9 mouse cellular contexts compared by ENCODE assay signal in genomic region chr7:75611261-75611950, GRCm38 (mm10).
A peak's percentile ranks its signal among the peaks of the same experiment; 100 is the strongest.
DNase-seq lines count a peak whose midpoint lies in the region; ATAC-seq and TF ChIP-seq lines count a peak whose summit lies in the region.
"Had no signal": no experiment of that assay in that cellular context is flagged by ENCODE, and none has a peak within 500 bp of the region (broad histone marks: within the 10 kb centered on the region; RNA-seq: fewer than 3 reads in every experiment).

No protein-coding gene starts in this region.

- peaks cover 17% of the 10 kb centered on the region for H3K4me1 ChIP-seq in kidney, embryonic 15.5 days
- H3K4me1 ChIP-seq in brown adipose tissue, adult 24 weeks (ENCODE audit: control insufficient read depth, insufficient read depth, insufficient read length, low read length), result peaks cover 10% of the 10 kb centered on the region
- peaks cover 38 to 51% of the 10 kb centered on the region in 2 experiments for H3K4me1 ChIP-seq in liver, embryonic 14.5 days (replicated peaks; ENCODE audit: control insufficient read depth in 2 of 2, insufficient read depth in 2 of 2, low read length in 1 of 2)
- H3K4me1 ChIP-seq: hindbrain, embryonic 10.5 days had no signal

- no peak for ATAC-seq in kidney, embryonic 15.5 days (replicated peaks; ENCODE audit: low FRiP score)
- peak; percentile 50 for ATAC-seq in CD4-positive, CD25-positive, alpha-beta regulatory T cell, adult 4 months
- peak; percentile 27; the same call in 1 of the 2 replicates for ATAC-seq in liver, embryonic 14.5 days (ENCODE audit: insufficient read depth)

- H3K9ac ChIP-seq in kidney, embryonic 15.5 days, result no peak overlapping the region
- H3K9ac ChIP-seq in liver, embryonic 14.5 days (replicated peaks), result peak overlapping the region; percentile 63

- H3K27ac ChIP-seq in kidney, embryonic 15.5 days, result peak overlapping the region; percentile 64
- peak overlapping the region; percentile 91 for H3K27ac ChIP-seq in brown adipose tissue, adult 24 weeks (replicated peaks; ENCODE audit: low read depth, low read length)
- H3K27ac ChIP-seq in liver, embryonic 14.5 days, result peak overlapping the region; percentile 75
- H3K27ac ChIP-seq: hindbrain, embryonic 10.5 days had no signal

- H3K9me3 ChIP-seq in kidney, embryonic 15.5 days (replicated peaks), result no peaks in the 10 kb centered on the region
- H3K9me3 ChIP-seq in liver, embryonic 14.5 days (ENCODE audit: control insufficient read depth, low read length), result no peaks in the 10 kb centered on the region
- H3K9me3 ChIP-seq: hindbrain, embryonic 10.5 days had no signal

- TF ChIP-seq CTCF in liver, embryonic 14.5 days (IDR thresholded peaks at IDR 0.05; ENCODE audit: low read depth), result no peak

- H3K4me3 ChIP-seq in kidney, embryonic 15.5 days (replicated peaks), result no peak overlapping the region
- H3K4me3 ChIP-seq in brown adipose tissue, adult 24 weeks (ENCODE audit: insufficient read depth, low read depth, low read length), result peak overlapping the region; percentile 58
- peak overlapping the region in 1 of 2 experiments; percentile 62; a peak in 2 of 4 replicates for H3K4me3 ChIP-seq in liver, embryonic 14.5 days (ENCODE audit: insufficient read depth in 1 of 2, low read depth in 2 of 2, low read length in 2 of 2)
- H3K4me3 ChIP-seq: hindbrain, embryonic 10.5 days had no signal

- no peak for DNase-seq in kidney, postnatal 10 days
- no peak for DNase-seq in liver, embryonic 14.5 days (ENCODE audit: low read depth in 3 of 3, low spot score in 3 of 3)
- DNase-seq in ovary, adult 18-20 months (ENCODE audit: low spot score), result no peak
- no peak for DNase-seq in adrenal gland, postnatal 14 days
- DNase-seq in adrenal gland, adult 8-10 months, result no peak

- H3K27me3 ChIP-seq in kidney, embryonic 15.5 days, result no peaks in the 10 kb centered on the region
- no peaks in the 10 kb centered on the region for H3K27me3 ChIP-seq in liver, embryonic 14.5 days (ENCODE audit: control insufficient read depth, insufficient read depth, low read length)

- 88% methylated on average over 15 of the region's 15 CpGs for WGBS in kidney, embryonic 15.5 days
- 51% methylated on average over 15 of the region's 15 CpGs for WGBS in liver, embryonic 14.5 days (ENCODE audit: insufficient replicate concordance)

- H3K36me3 ChIP-seq in kidney, embryonic 15.5 days, result peaks cover 58% of the 10 kb centered on the region
- peaks cover 39% of the 10 kb centered on the region for H3K36me3 ChIP-seq in liver, embryonic 14.5 days (replicated peaks; ENCODE audit: control insufficient read depth, insufficient read depth, low read depth)

- no peak overlapping the region for H3K4me2 ChIP-seq in kidney, embryonic 15.5 days
- H3K4me2 ChIP-seq in liver, embryonic 14.5 days (ENCODE audit: low read depth), result peak overlapping the region; percentile 57

- TF ChIP-seq EP300 in liver, embryonic 14.5 days (IDR thresholded peaks at IDR 0.05; ENCODE audit: low read depth), result no peak
